Mouse (Mus musculus) lung, postnatal 36 days (tissue): ENCODE measurements around the gene Tom1l1.
"Not testable (repeated sequence)": the region's sequence is repeated elsewhere in the genome, so short reads cannot be mapped to it uniquely, and the experiment has no call there.

Experiments
- DNase-seq: peaks from one replicate; pipeline ENCODE4 v3.0.0; 2022; ENCODE audit warnings: mixed read lengths

Tom1l1 gene

DNA sequence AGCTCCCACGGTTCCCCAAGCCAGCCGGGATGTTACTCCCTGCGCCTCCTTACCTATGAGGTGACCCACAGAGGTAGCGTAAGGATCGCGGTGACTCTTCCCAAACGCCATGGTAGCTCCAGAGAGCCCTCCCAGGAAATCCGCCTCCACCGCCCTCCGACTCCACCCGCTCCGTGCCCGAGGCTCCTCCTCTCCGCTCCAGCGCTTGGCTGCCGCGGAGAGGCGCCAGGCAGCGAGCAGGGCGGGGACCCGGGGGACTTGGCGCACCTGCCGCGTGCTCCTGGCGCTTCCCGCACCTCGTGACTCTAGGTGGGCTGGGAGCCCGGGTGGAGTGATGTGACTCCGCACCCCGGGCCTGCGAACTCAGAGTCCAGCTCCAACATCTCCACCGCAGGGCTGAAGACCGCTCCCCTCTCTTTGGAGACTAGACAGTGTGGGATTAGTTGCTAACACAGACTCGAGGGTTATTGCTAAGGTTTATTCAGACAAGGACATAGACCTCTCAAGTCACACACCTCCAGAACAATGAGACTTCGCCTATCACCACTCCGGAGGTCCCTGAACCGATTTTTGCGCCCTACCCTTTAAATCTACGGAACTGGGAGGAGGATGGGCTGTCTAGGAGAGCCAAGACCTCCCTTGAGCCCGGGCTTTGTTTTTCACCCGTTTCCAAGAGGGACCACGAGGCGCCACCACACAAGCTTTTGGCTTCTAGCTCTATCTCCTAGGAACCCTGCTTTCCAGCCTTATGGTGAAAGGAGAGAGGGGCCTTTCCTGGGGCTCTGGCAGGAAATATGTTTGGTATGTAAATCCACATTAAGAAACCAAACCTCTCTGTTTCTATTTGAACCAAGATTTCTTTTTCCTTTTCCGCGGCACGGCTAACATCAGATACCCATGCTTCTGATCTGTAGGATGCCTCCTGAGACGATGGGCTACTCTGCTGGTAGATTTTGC is at the start of gene Tom1l1:
TSS of gene Tom1l1 (minus strand) at position 907 of the 957 bp plus-strand sequence.
- DNase-seq = peak; percentile 83

DNA sequence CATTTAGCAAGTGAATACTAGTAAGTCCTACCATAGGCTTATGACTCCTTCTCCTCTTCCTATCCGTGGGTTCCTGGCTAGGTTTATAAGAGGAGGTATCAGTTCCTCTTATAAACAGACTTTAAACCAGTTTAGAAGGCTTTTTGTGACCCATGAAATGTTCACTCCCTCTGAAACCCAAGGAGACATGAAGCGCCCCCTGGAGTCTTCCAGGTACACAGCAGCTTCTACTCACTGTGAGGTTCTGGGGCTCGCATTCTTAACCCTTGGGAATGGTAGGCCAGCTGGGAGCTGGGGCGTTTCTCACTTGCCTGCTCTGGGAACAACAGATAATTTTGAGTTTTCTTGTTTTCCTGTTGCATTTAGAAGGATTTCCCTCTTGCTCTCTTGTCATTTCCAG is 45.4 kb upstream of the Tom1l1 start:
- no peak for DNase-seq

- DNase-seq = no peak
These were observed 39.4 kb upstream of the Tom1l1 start for GRCm38 (mm10) chr11:90727354-90728125.

- no peak for DNase-seq
These were observed 38.6 kb upstream of the Tom1l1 start for GRCm38 (mm10) chr11:90726730-90727129.

DNA sequence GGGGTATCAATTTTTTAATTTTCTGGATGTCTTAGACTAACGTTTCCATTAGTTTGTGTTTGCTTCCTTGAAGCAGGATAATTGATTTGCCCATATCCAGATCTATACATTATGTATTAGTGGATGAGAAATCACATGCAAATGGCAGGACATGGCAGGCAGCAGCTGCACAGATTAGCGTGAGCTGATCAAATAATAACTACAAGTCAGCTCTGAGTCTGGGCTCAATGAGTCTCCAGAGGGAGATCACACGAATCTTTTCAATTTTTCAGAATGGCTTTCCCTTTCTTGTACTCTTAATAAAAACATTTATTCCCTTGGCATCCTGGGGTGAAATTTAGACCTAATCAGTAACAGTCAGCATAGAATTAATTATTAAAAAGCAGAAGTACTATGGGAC is 34.1 kb upstream of the Tom1l1 start:
- DNase-seq = no peak

- no peak for DNase-seq
These were observed 29.6 kb upstream of the Tom1l1 start for GRCm38 (mm10) chr11:90717719-90718118.

- DNase-seq = no peak
These were observed 23.4 kb upstream of the Tom1l1 start for GRCm38 (mm10) chr11:90711596-90711995.

DNA sequence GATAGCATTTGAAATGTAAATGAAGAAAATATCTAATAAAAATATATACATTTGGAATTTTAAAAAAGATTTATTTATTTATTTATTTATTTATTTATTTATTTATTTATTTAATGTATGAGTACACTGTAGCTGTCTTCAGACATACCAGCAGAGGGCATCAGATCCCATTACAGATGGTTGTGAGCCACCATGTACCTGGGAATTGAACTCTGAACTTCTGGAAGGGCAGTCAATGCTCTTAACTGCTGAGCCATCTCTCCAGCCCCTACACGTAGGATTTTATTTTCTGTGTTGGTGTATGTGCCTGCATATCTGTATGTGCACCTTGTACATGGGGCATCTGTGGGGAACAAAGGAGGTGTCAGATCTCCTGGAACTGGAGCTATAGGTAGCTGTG is 19.0 kb upstream of the Tom1l1 start:
- not testable (repeated sequence) for DNase-seq

DNA sequence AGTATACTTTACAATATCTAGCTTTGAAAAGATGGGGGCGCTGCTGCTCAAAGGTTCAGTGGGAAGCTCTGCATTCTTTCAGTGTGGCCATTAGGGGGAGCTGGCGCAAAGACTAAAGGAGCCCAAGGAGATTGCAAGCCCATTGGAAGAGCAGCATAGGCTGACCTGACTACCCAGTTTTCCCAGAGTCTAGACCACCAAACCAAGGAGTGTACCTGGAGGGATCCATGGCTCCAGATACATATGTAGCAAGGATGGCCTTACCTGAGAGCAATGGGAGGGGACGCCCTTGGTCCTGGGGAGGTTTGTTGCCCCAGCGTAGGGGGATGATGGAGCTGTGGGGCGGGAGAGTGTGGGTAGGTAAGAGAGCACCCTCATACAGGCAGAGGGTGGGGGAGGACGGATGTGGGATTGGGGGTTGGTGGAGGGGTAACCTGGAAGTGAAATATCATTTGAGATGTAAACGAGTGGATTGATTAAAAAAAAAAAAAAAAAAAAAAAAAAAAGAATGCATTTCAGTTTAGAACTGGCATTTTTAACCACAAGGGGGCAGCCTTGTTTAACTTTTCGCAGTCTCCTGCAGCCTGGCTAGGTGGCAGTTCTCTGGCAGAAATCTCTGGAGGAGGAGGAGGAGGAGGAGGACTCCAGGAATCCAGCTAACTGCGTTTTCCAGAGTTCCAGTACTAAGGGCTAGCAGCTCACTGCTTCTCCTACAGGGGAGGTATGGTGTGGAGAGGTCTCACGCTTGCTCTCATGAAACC is 9.5 kb upstream of the Tom1l1 start:
- DNase-seq = peak; percentile 85

GRCm38 (mm10) chr11:90695811-90696210 is 7.6 kb upstream of the Tom1l1 start:
- DNase-seq = no peak

- DNase-seq = no peak
These were observed 6.0 kb upstream of the Tom1l1 start for GRCm38 (mm10) chr11:90694206-90694605.

DNA sequence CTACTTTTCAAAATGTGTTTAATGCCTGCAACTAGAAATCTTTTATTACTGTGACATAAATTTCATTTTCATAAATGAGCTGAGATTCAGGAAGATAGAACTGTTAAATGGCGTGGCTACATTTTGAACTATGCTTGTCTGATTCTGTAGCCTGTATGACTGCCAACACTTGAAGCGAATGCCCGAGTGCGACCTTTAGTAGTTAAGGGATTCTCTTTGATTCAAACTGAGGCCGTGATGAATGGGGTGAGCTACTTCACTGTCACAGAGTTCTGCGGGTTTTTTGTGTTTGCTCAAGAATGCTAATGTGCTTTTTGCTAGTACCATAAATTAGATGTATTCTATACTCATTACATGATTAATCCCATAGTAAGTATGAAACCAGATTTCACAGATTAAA is 2.2 kb upstream of the Tom1l1 start:
- DNase-seq = no peak

GRCm38 (mm10) chr11:90687040-90687439 is 1.1 kb downstream of the Tom1l1 start:
- DNase-seq = no peak

- peak; percentile 44 for DNase-seq
These were observed 1.7 kb downstream of the Tom1l1 start for GRCm38 (mm10) chr11:90686287-90687025.

DNA sequence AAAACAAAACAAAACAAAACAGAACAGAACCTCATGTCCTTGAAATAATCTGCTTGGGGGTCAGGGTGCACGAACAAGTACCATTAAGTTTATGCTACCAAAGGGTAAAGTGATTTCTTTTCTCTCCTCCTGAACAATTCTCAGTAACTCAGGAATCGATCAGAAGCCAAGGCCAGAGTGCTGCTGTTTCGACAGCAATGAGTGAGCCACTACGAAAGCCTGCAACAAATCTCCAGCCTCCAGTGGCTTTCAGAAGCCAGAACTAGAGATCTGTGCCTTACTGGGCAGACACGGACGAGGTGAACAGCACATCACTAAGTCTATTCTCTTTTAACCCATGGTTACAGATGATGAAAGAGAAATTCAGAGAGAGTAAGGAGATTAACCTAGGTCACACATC is 3.0 kb downstream of the Tom1l1 start:
- DNase-seq = no peak

- no peak for DNase-seq
These were observed 3.4 kb downstream of the Tom1l1 start for GRCm38 (mm10) chr11:90684765-90685164.

DNA sequence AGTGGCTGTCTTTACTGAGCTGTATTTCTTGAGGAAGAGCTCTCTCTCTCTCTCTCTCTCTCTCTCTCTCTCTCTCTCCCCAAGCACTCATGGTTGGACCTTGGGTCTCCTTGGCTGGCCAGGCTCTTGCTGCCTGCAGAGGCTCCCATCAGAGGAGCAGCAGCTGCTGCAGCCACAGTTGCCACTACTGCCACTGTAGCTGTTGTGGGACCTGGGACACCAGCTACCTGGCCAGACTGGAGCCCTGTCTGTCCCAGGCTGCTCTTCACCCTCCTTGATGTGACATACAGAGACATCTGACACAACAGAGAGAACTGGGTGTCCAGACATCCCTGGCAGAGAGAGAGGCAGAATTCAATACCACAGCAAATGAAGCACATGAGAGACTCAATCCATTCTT is 7.0 kb downstream of the Tom1l1 start:
- no peak for DNase-seq

GRCm38 (mm10) chr11:90678582-90678981 is 9.6 kb downstream of the Tom1l1 start:
- DNase-seq = peak; percentile 25

GRCm38 (mm10) chr11:90677771-90678288 is 10.3 kb downstream of the Tom1l1 start:
- no peak for DNase-seq

DNA sequence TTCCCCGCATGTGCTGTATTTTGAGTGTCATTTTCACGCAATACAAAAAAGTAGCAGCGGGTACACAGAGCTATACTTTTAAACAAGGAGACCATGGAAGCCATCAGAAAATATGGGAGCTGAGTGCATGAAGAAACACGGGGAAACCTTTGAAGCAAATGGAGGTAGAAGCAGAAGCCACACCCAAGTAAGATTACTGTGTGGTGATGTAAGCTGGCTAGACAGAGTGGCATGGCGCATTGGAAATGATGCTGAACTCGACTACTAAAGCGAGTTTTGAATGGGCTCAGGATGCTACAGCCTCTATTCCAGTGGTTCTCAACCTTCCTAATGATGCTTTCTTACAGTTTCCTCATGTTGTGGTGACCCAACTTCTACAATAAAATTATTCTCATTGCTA is 11.1 kb downstream of the Tom1l1 start:
- DNase-seq = no peak

- no peak for DNase-seq
These were observed 12.6 kb downstream of the Tom1l1 start for GRCm38 (mm10) chr11:90675479-90676110.

DNA sequence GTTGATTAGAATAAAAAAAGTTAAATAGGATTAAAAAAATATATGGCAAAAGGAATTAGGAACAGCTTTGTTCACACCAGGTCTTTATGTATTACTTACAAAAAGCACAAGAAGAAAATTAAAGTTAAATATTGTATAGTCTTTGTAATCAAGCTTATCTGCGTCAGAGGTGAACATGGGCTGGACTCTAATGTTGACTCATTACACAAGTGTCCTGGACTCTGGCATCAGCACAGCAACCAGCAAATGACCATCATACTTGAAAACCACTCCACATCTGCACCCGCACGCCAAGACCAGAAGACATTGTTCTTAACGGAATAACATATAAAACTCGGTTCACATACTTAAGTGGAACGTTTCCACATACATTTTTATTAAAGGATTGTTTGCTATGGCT is 20.8 kb downstream of the Tom1l1 start:
- DNase-seq = peak; percentile 51
